Mouse (Mus musculus): ENCODE data around the gene Dhx16.
A peak's percentile ranks its signal among the peaks of the same experiment; 100 is the strongest.
"Not testable (repeated sequence)": the region's sequence is repeated elsewhere in the genome, so short reads cannot be mapped to it uniquely, and the experiment has no call there.

The Dhx16 gene

DNA sequence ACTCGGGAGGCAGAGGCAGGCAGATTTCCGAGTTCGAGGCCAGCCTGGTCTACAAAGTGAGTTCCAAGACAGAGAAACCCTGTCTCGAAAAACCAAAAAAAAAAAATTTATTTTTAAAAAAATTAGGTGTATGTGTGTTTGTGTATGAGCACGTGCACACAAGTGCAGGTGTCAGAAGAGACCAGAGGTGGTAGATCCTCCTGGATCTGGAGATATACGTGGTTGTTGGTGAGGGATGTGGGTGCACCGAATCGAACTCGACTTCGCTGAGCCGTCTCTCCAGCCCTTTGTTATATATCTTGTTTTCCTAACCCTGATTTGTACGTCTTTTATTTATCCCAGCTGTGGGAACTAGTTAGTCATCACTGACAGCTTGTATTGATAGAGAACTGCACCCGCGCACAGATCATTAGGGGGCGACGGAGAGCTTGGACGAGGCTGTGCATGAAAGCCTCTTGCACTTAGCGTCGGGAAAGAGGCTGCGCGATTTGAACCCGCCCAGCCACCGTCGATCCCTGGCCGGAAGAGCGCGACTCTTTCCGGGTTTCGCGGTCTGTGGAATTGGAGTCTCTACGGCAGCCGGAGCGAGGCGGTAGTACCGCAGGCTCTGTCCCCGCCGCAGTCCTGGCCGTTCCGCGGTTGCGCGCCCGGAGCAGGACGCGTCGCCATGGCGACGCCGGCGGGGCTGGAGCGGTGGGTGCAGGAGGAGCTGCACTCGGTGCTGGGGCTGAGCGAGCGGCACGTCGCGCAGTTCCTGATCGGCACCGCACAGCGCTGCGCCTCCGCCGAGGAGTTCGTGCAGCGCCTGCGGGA, at the start of gene Dhx16:
Dhx16 (plus strand) TSS at position 575 of the 813 bp plus-strand sequence.
- peak; percentile 98 for DNase-seq (ENCODE audit: low read depth, low spot score)

DNA sequence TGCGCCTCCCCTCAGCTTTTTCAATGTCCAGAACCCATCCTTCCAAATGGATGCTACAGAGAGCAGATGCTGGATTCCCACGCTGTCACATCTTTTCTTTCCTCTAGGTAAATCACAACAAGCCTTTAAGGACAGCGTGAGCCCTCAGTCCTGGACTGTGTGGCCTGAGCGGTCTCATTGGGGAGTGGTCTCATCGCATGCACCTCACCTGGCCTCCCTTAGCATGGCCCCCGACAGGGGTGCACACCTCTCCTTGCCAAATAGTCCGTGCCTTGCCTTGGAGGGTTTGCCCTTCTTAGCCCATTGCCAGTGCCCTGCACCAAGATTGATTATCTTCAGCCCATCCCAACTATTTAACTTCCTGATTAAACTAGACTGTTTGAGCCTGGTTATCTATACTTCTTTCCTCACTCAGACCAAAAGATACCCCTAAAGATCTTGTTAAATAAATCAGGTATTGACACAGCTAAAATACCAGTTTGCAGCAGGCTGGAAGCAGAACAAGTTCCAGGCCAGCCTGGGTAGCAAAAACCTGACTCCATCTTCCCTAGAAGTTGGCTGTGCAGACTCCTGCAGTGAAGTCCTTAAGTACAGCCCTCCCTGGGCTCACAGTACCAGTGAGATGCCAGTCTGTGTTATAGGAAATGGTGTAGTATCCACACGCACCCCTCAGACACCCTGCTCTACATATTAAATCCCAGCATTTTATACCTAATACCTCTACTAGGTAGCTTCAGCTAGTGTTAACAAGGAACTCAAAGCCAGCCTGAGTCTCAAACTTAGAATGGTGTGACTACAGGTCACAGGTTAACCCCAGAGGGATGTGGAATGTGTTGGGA, 47.0 kb upstream of the Dhx16 start:
- no peak for DNase-seq (ENCODE audit: low read depth, low spot score)

DNA sequence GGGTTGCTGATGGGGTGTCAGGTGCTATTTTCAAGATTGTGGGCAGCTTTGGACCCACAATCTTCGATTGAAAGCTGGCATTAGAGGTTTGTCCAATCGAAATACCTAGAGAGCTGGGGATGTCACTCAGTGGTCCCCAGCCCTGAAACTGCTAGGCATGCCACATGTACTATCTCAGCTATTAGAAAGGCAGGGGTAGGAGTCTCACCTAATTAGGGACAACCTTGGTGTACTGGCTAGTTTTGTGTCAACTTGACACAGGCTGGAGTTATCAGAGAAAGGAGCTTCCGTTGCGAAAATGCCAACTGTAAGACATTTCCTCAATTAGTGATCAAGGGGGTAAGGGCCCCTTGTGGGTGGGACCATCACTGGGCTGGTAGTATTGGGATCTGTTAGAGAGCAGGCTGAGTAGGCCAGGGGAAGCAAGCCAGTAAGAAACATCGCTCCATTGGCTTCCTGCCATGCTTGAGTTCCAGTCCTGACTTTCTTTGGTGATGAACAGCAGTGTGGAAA, 46.3 kb upstream of the Dhx16 start:
- no peak for DNase-seq (ENCODE audit: low read depth, low spot score)

DNA sequence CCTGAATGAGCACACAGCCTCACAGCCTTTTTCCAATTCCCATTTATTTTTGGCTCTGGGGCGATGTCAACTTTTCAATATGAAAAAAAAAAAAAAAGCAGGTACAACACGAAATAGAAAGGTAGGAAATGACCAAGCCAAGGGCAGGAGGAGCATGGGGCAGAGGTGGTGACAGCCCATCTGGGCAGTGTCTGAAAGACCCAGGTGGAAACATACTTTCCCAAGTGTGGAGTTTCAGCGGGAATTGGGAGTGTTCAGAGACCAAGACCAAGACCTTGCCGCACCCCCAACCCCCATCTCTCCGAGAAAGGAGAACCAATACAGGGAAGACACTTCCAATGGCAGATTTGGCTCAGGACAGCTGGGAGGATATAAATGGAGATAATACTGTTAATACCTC, 45.7 kb upstream of the Dhx16 start:
- no peak for DNase-seq (ENCODE audit: low read depth, low spot score)

DNA sequence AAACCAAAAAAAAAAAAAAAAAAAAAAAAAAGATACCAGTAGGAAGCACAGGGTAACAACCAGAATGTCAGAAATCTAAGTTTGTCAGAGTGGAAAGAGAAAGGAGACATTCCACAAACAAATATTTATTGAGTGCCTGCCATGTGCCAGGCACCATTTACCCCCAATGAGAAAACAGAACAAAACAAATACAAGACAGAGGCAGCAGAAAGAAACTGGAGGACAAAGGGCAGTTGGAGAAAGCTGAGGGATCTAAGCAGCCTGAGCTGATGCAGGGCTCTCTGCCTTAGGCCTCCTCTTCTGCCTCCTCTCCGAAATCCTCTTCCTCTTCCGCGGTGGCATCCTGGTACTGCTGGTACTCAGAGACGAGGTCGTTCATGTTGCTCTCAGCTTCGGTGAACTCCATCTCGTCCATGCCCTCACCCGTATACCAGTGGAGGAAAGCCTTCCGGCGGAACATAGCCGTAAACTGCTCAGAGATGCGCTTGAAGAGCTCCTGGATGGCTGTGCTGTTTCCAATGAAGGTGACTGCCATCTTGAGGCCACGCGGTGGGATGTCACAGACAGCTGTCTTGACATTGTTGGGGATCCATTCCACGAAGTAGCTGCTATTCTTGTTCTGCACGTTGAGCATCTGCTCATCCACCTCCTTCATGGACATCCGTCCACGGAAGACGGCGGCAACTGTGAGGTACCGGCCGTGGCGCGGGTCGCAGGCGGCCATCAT, 44.8 kb upstream of the Dhx16 start:
- peak; percentile 26 for DNase-seq (ENCODE audit: low read depth, low spot score)

DNA sequence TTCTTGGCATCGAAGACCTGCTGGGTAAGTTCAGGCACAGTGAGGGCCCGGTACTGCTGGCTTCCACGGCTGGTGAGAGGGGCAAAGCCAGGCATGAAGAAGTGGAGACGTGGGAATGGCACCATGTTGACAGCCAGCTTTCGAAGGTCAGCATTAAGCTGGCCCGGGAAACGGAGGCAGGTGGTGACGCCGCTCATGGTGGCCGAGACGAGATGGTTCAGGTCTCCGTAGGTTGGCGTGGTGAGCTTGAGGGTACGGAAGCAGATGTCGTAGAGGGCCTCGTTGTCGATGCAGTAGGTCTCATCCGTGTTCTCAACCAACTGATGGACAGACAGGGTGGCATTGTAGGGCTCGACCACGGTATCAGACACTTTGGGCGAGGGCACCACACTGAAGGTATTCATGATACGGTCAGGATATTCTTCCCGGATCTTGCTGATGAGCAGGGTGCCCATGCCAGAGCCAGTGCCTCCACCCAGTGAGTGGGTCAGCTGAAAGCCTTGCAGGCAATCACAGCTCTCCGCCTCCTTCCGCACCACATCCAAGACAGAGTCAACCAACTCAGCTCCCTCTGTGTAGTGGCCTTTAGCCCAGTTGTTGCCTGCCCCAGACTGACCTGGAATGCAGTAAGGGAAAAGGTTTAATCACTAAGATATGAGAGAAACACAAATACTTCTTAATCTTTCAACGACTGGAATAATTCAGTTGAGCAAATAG, 44.0 kb upstream of the Dhx16 start:
- no peak for DNase-seq (ENCODE audit: low read depth, low spot score)

DNA sequence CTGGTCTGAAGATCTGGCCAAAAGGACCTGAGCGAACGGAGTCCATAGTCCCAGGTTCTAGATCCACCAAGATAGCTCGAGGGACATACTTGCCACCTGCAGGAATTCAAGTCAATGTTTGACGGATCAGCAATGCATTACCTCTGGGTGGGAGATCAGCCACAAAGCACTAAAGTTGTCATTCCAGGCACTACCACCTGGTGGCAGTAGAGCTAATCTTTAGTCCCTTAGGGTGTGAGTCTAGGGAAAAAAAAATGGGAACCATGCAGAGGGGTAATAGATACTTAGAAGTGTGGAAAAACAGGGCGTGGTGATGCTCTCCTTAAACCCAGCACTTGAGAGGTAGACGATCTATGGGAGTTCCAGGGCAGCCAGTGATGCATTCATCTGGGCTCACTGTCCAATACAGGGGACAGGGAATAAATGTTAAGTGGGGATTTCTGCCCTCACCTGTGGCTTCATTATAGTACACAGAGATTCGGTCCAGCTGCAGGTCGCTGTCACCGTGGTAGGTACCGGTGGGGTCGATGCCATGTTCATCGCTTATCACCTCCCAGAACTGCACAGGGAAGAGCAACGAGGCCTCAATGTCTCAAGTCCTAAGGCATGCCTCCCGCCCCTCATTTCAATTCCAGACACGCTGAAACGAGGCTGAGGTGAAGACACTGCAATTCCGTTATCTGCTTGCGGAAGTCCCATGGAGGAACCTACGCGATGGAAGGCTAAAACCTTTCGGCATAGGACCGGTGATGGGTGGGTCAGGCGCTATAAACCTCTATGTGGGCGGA, 43.2 kb upstream of the Dhx16 start:
- DNase-seq (ENCODE audit: low read depth, low spot score): peak; percentile 85

DNA sequence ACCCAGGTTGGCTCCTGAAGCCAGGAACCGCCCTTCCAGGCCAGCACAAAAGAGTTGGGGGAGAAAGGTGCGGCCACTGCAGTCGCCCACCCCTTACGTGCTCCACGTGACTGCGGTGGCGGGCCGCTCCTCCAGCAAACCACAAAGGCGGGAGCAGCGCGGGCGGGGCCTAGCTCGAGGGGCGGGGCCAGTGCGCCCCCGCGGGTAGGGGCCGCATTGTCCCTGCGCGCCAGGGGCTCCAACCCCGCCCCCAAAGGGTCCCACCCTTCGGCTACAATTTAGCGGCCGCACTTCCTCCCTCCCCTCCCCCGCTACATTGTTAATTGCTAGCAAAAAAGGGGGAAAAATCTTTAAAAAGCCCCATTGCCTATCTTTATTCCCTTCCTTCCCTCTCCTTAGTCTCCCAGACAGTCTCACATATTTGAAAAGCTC, 42.6 kb upstream of the Dhx16 start:
- DNase-seq (ENCODE audit: low read depth, low spot score): peak; percentile 85

DNA sequence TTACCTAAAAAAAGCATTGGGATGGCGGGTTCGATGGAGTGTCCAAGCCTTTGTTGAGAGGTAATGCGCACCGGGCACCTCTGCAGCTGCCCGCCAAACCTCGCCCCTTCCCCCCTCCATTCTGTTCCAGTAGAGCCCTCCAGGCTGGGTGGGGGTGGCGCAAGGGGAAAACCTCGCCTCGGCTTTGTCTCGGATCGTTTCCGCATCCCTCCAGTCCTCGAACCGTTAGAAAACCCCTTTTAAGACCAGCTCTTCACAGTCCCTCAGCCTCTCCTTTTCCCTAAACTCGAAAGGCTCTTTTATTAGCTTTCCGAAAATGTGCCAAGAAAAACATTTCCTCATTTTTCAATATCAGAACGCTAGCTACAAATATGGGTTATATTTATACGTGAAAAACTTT, 42.1 kb upstream of the Dhx16 start:
- DNase-seq (ENCODE audit: low read depth, low spot score): peak; percentile 59

DNA sequence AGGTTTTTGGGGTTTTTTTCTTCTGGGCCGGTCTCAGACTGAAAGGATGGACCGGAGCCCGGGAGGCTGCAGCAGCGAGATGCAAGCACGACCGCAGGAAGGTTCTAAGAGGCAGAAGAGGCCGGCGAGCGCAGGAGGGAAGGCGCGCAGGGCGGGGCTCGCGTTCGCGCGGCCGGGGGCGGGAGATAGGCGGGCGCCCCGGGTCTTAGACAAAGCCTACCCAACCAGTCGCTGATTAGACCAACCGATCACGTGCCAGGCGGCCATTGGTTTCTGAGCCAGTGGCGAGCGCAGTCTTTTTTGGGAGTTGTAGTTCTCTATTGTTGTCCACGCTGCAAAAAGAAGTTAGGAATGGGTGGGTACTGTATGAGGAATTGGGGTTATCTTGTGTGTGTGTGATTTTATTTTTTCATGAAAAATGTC, 41.5 kb upstream of the Dhx16 start, which contains the start of gene Tubb5:
Tubb5 (minus strand) TSS at position 185 of the 423 bp plus-strand sequence.
- peak; percentile 94 for DNase-seq (ENCODE audit: low read depth, low spot score)

DNA sequence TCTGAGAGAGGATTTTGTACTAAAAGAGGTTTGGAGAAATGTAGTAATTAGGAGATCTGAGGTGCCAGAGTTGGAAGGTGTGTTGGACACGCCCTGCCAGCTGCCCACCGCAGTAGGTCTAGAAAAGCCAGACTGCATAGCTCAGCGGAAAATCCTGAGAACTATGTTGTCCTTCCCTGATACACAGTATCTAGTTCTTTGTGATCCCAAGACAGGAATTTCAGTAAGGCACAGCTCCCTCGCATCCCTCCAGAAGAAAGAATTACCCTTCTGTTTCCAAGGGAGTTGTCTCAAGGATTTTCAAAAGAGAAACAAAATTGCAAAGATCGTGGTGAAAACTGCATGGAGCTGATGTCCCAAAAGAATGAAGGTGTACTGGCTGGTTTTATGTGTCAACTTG, 41.0 kb upstream of the Dhx16 start:
- no peak for DNase-seq (ENCODE audit: low read depth, low spot score)

DNA sequence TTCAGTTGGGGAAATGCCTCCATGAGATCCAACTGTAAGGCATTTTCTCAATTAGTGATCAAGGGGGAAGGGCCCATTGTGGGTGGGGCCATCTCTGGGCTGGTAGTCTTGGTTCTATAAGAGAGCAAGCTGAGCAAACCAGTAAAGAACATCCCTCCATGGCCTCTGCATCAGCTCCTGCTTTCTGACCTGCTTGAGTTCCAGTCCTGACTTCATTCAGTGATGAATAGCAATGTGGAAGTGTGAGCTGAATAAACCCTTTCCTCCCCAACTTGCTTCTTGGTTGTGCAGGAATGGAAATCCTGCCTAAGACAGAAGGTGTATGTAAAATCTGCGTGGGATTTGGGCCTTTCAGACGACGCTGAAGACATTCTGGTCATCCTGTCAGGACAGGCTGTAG, 40.6 kb upstream of the Dhx16 start:
- DNase-seq (ENCODE audit: low read depth, low spot score): not testable (repeated sequence)

DNA sequence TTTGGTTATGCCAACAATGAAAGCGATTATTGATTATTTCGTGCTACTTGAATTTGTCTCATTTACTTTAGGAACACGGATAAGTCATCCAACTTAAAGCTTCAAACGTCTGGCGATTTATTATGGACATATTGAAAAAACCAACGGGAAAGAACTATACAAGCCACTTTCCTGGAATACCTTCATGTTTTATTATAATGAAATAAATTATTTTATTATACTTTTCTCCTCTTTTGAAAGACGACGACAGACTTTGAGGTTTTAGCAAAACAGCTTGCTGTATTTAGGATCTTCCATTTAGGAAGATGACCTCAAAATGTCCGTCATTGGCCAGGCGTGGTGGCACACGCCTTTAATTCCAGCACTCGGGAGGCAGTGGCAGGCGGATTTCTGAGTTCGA, 39.1 kb upstream of the Dhx16 start:
- peak; percentile 30 for DNase-seq (ENCODE audit: low read depth, low spot score)

DNA sequence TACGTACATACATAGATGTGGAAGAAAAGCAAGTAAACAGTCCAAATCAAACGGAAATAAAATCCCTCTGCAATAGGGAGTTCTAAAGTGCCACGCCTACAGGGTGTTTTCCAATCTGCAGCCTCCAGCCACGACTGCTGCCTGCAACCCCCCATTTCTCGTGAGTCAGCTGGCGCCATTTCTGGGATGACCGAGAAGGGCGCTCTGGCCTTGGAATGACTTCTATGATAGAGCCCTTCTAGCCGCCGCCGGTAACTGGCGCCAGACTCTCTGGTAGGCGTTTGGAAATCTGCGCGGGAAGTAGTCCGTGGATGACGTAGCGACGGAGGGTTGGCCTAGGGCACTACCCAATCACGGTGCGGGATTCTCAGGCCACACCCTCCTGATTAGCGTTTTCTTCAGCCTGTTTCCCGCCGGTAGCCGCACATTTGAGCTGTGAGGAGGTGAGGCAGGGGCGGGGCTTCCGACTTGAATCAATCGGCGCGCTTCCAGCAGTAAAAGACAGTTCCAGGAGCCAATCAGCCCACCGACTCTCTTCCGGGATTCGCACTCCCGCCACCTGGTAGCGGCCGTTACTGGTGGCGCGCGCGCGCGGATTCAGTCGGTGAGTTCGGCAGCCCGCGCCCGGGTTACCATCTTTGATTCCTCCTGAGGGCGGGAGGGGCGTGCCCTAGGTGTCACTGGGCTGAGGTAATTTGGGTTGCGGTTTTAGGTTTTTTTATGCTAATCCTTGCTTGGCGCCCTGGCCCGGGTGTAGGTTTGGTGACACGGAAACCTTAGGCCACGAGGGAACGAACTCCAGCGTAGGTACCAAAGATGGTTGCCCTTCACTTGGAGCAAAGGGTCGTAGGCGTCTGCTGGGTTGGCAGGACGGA, 38.3 kb upstream of the Dhx16 start, which contains the start of gene Mdc1:
Mdc1 (plus strand) TSS at position 440 of the 875 bp plus-strand sequence.
- DNase-seq (ENCODE audit: low read depth, low spot score): peak; percentile 100

DNA sequence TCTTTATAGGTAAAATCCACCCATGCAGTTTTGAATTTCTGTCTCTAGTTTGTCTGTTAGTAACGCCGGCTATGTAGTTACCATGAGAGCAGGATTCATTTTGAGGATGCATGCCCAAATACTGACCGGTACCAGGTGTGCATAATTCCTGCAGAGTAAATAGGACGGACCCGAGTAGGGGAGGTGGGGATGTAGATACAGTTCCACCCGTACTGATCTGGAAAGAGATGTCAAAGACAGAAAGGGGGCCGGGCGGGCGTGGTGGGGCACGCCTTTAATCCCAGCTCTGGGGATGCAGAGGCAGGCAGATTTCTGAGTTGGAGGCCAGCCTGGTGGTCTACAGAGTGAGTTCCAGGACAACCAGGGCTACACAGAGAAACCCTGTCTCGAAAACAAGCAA, 37.6 kb upstream of the Dhx16 start:
- DNase-seq (ENCODE audit: low read depth, low spot score): no peak

DNA sequence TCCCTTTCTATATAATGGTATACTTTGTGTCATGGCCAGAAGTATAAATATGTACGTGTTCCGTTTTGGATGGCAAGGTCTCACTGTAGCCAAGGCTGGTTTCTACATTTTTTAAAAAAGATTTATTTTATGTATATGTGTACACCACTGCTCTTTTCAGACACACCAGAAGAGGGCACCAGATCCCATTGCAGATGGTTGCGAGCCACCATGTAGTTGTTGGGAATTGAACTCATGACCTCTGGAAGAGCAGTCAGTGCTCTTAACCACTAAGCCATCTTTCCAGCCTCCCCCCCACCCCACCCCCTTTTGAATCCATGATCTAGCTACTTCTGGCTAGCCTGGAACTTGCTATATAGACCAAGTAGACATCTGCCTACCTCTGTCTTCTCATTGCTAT, 36.1 kb upstream of the Dhx16 start:
- no peak for DNase-seq (ENCODE audit: low read depth, low spot score)

DNA sequence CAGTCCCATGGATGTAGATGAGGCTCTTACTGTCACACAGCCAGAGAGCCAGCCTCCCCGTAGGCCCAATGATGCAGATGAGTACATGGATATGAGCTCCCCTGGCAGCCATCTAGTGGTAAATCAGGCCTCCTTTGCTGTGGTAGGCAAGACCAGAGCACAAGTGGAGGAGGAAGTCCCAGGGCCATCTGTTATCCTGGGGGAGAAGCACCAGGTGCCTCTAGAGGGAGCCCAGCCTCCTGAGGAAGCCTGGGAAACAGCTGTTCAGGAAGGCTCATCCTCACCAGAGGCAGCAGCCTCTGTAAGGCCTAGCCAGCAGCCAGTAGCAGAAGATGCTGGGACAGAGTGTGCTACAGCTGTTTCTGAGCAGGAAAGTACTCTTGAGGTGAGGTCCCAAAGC, 31.5 kb upstream of the Dhx16 start:
- no peak for DNase-seq (ENCODE audit: low read depth, low spot score)

DNA sequence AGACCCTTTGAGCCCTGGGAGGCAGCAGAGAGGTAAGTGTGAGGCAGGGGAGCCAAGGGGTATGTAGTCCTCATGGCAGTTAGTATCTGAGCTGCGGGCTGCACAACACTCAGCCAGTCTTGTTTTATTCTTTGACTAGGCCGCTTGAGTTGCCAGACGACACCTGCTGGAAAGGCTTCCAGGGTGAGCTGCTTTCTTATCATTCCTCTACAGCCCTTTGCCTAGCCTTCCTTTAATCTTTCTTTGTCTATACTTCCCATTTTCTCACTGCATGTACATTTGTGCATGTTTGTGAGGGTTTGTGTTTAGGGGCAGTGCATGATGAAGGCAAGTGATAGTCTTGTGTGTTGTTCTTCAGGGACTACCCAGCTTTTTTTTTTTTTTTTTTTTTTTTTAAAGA, 28.6 kb upstream of the Dhx16 start:
- no peak for DNase-seq (ENCODE audit: low read depth, low spot score)

DNA sequence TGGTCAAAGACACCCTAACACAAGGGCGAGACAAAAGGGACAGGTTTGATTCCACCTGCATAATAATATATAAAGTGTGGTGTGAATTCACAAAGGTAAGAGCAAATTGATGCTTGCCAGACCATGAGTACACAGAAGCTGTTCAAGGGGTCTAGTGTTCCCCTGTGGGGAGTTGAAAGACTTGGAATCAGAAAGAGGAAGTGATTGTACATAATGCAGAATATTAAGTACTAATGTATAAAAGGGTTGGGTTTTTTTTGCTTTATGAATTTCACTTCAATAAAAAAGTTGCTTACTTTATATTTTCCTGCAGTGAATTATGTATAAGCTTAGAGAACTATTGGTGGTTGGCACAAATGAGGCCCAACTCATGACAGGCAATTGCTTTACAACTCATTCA, 20.2 kb upstream of the Dhx16 start:
- DNase-seq (ENCODE audit: low read depth, low spot score): no peak
